Mouse (Mus musculus) CH12.LX (cell line): Measurements from ENCODE around the gene Atp8a2. TPM values are rescaled to one million over a fixed set of nuclear protein-coding genes. Genes with fewer than 3 reads are reported as not detected.

Experiments used
- DNase-seq: peaks from one replicate; pipeline ENCODE4 v3.0.0-alpha.2; 2013; ENCODE audit errors: extremely low read depth
- H3K27ac ChIP-seq: 2 replicates; pipeline ENCODE4 v1.5.1; 2012; ENCODE audit warnings: low read depth, mild to moderate bottlenecking, control low read depth, moderate library complexity; ENCODE audit not compliant: insufficient read depth
- H3K27me3 ChIP-seq: replicated peaks from 2 replicates; pipeline ENCODE3; 2012; ENCODE audit warnings: inconsistent platforms
- H3K36me3 ChIP-seq, 2 experiments: replicated peaks in 1 of 2; 2 replicates each; pipeline versions ENCODE3 to v1.6.1; 2012; ENCODE audit warnings: inconsistent platforms in 1 of 2, low read length in 1 of 2, mild to moderate bottlenecking in 1 of 2, mixed read lengths in 1 of 2, moderate library complexity in 1 of 2; ENCODE audit not compliant: control insufficient read depth in 1 of 2, insufficient read depth in 1 of 2
- H3K4me1 ChIP-seq, 2 experiments: 2 replicates each; pipeline ENCODE4 v1.6.1; 2012; ENCODE audit warnings: inconsistent platforms in 1 of 2, moderate library complexity in 1 of 2; ENCODE audit not compliant: insufficient read depth in 2 of 2, control insufficient read depth in 1 of 2
- H3K4me2 ChIP-seq: 2 replicates; pipeline ENCODE4 v1.6.1; 2012; ENCODE audit warnings: low read depth, mild to moderate bottlenecking, control low read depth; ENCODE audit not compliant: poor library complexity, insufficient read depth, severe bottlenecking
- H3K4me3 ChIP-seq, 3 experiments: fragments of 150-350 bp in 1 of 3; sonication (generic) in 1 of 3; replicated peaks in 1 of 3; 2 replicates each; pipeline versions ENCODE3 to v1.5.1; 2011 to 2012; ENCODE audit warnings: low read depth in 2 of 3, low read length in 2 of 3, mild to moderate bottlenecking in 2 of 3, moderate library complexity in 2 of 3, control low read depth in 1 of 3, improper control_type of control experiment in 1 of 3, inconsistent platforms in 1 of 3, mixed read lengths in 1 of 3; ENCODE audit not compliant: poor library complexity in 1 of 3
- H3K79me2 ChIP-seq: replicated peaks from 2 replicates; pipeline ENCODE4 v1.6.1; 2012; ENCODE audit warnings: mild to moderate bottlenecking, moderate library complexity; ENCODE audit not compliant: control insufficient read depth, poor library complexity, insufficient read depth, severe bottlenecking; ENCODE audit errors: extremely low read depth
- H3K9ac ChIP-seq: 2 replicates; pipeline ENCODE4 v1.6.1; 2012; ENCODE audit warnings: low read depth, mild to moderate bottlenecking, control low read depth, moderate library complexity; ENCODE audit not compliant: insufficient read depth
- H3K9me3 ChIP-seq: replicated peaks from 2 replicates; pipeline ENCODE3; 2012; ENCODE audit warnings: low read length, inconsistent platforms, mixed read lengths
- CTCF ChIP-seq, 2 experiments: IDR thresholded peaks in 1 of 2; conservative IDR thresholded peaks in 1 of 2; 2 replicates each; pipeline ENCODE4 v1.5.1; 2011 to 2012; ENCODE audit warnings: low read depth in 2 of 2, low read length in 2 of 2, improper control_type of control experiment in 1 of 2, inconsistent platforms in 1 of 2, mild to moderate bottlenecking in 1 of 2, moderate library complexity in 1 of 2
- E2F4 ChIP-seq: IDR thresholded peaks from 2 replicates; pipeline ENCODE4 v1.6.1; 2011; ENCODE audit warnings: low read depth, low read length, improper control_type of control experiment; ENCODE audit not compliant: insufficient replicate concordance
- GABPA ChIP-seq: IDR thresholded peaks from 2 replicates; pipeline ENCODE4 v1.6.1; 2012; ENCODE audit warnings: low read depth, low read length, improper control_type of control experiment, inconsistent platforms; ENCODE audit not compliant: insufficient replicate concordance
- IRF4 ChIP-seq: IDR thresholded peaks from 2 replicates; pipeline ENCODE4 v1.6.1; 2014; ENCODE audit warnings: low read depth, mild to moderate bottlenecking, inconsistent platforms, low read length, improper control_type of control experiment
- JUN ChIP-seq: IDR thresholded peaks from 2 replicates; pipeline ENCODE4 v1.6.1; 2011; ENCODE audit warnings: low read depth, mild to moderate bottlenecking, low read length, improper control_type of control experiment, moderate library complexity; ENCODE audit not compliant: insufficient read depth
- KAT2A ChIP-seq: IDR thresholded peaks from 2 replicates; pipeline ENCODE4 v1.6.1; 2012; ENCODE audit warnings: low read length, improper control_type of control experiment, inconsistent platforms; ENCODE audit not compliant: insufficient replicate concordance
- MEF2A ChIP-seq: IDR thresholded peaks from 2 replicates; pipeline ENCODE4 v1.6.1; 2014; ENCODE audit warnings: low read depth, mild to moderate bottlenecking, inconsistent platforms, low read length, improper control_type of control experiment, borderline replicate concordance
- NELFE ChIP-seq: IDR thresholded peaks from 2 replicates; pipeline ENCODE4 v1.6.1; 2011; ENCODE audit warnings: low read depth, low read length, improper control_type of control experiment
- NRF1 ChIP-seq: IDR thresholded peaks from 2 replicates; pipeline ENCODE4 v1.6.1; 2014; ENCODE audit warnings: low read depth, mild to moderate bottlenecking, inconsistent platforms, low read length, improper control_type of control experiment, moderate library complexity
- PAX5 ChIP-seq: IDR thresholded peaks from 2 replicates; pipeline ENCODE4 v1.6.1; 2012; ENCODE audit warnings: low read length, inconsistent platforms, mixed read lengths
- POLR2A ChIP-seq: IDR thresholded peaks from 2 replicates; pipeline ENCODE4 v1.6.1; 2011; ENCODE audit warnings: low read depth, mild to moderate bottlenecking, improper control_type of control experiment, low read length
- POLR2AphosphoS2 ChIP-seq: IDR thresholded peaks from 2 replicates; pipeline ENCODE4 v1.6.1; 2011; ENCODE audit warnings: low read depth, low read length, improper control_type of control experiment
- RCOR1 ChIP-seq: conservative IDR thresholded peaks from 2 replicates; pipeline ENCODE4 v1.6.1; 2012; ENCODE audit warnings: low read depth, mild to moderate bottlenecking, inconsistent platforms, low read length, improper control_type of control experiment
- TBP ChIP-seq: conservative IDR thresholded peaks from 2 replicates; pipeline ENCODE4 v1.6.1; 2011; ENCODE audit warnings: low read depth, low read length, improper control_type of control experiment
- TCF12 ChIP-seq: IDR thresholded peaks from 2 replicates; pipeline ENCODE4 v1.6.1; 2014; ENCODE audit warnings: low read depth, mild to moderate bottlenecking, inconsistent platforms, low read length, improper control_type of control experiment
- USF1 ChIP-seq: IDR thresholded peaks from 2 replicates; pipeline ENCODE4 v1.6.1; 2014; ENCODE audit warnings: low read depth, mild to moderate bottlenecking, inconsistent platforms, low read length, improper control_type of control experiment
- dilution Hi-C: fragments of 300-500 bp; cut with MboI; formaldehyde crosslinking; loops from 2 replicates; pipeline ENCODE4 v1.14.3; 2020; ENCODE audit warnings: low sequenced_read_pairs; ENCODE audit not compliant: extremely low pct_unique_long_range_greater_than_20kb, extremely low pct_ligation_motif_present
- in situ Hi-C: fragments of 300-500 bp; cut with MboI; formaldehyde crosslinking; loops from 3 replicates; pipeline ENCODE4 v1.14.3; 2019; ENCODE audit warnings: low sequenced_read_pairs, low pct_ligation_motif_present, low pct_unique_long_range_greater_than_20kb, mixed read lengths
- polyA plus RNA-seq: library from polyadenylated mRNA; unstranded; fragments of >175 nt; gene quantifications from 2 replicates; pipeline ENCODE4 v1.2.1, GENCODE M21; 2012; ENCODE audit warnings: low read depth; ENCODE audit not compliant: insufficient read length
- total RNA-seq, 2 experiments: library from RNA; depleted of rRNA; stranded (reverse); fragments of 300-350 nt in 1 of 2; fragments of >200 nt in 1 of 2; gene quantifications; 2 replicates each; pipeline ENCODE4 v1.2.3; 2012 to 2014

The Atp8a2 gene
- total and polyA plus RNA-seq, 3 experiments, result 0.15 to 0.29 (median 0.21) TPM

DNA sequence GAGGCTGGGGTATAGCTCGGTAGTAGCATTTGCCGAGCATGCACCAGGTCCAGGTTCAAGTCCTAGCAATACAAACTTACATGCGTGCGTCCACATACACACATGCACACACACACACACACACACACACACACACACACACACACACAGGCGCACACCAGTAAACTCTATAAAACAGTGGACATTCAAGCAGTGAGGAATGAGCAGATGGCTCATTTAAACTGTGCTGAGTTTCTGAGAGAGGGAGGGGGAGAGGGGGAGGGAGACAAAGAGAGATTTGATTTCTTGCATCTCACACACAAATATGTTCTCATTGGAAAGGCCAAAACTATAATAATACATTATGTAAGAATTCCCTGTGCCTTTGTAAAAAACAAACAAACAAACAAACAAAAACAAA lies 980 bp downstream of the Atp8a2 start:
- Histone ChIP-seq H3K4me1 (no peaks in the 10 kb centered on the region), H3K27ac (no peak overlapping the region), H3K9me3 (peaks cover 4% of the 10 kb centered on the region), H3K4me2 (no peak overlapping the region), H3K9ac (no peak overlapping the region), H3K27me3 (no peaks in the 10 kb centered on the region), H3K79me2 (no peaks in the 10 kb centered on the region), H3K36me3 (no peaks in the 10 kb centered on the region), H3K4me3 (no peak overlapping the region)
- DNase-seq, result no peak
- dilution Hi-C loops (no loop called here), in situ Hi-C loops (loop anchor here (10.0 kb wide), 1 partner anchor 91 kb away; no protein-coding TSS in a partner anchor)
- no peak for TF ChIP-seq GABPA
- TF ChIP-seq KAT2A, result no peak
- no peak for TF ChIP-seq JUN
- no peak for TF ChIP-seq RCOR1
- no peak for TF ChIP-seq MEF2A
- TF ChIP-seq CTCF (conservative IDR thresholded peaks at IDR 0.05 in 1 of 2, IDR thresholded peaks at IDR 0.05 in 1 of 2; ENCODE audit: low read depth in 2 of 2, low read length in 2 of 2), result no peak

DNA sequence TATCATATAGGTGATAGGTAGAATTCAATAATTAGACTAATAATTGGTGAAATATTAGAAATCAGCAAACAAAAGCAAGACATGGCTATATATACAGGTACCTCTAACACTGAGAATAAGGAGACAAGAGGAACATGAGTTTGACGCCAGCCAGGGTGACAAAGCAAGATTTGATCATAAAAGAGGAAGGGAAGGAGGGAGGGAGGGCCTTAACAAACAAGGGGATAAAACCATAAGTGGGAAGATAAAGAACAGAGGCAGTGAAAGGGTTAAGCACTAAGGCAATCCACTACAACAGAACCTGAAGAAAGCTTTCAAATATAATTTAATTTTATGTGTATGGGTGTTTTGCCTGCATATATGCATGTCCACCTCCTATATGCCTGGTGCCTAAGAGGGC lies 2.4 kb downstream of the Atp8a2 start:
- dilution Hi-C loops, result no loop called here
- H3K27ac ChIP-seq, result no peak overlapping the region
- no peak overlapping the region for H3K9ac ChIP-seq
- TF ChIP-seq E2F4 (no peak), NELFE (no peak), TCF12 (no peak), TBP (no peak), POLR2AphosphoS2 (no peak), PAX5 (no peak), NRF1 (no peak)
- no peaks in the 10 kb centered on the region for H3K79me2 ChIP-seq
- no peak overlapping the region for H3K4me3 ChIP-seq
- H3K4me1 ChIP-seq, result peaks cover 0 to 3% of the 10 kb centered on the region in 2 experiments; a peak in 2 of 4 replicates
- H3K27me3 ChIP-seq, result no peaks in the 10 kb centered on the region
- no peak for DNase-seq
- in situ Hi-C loops, result loop anchor here (10.0 kb wide), 1 partner anchor 90 kb away; no protein-coding TSS in a partner anchor
- H3K9me3 ChIP-seq, result peaks cover 6% of the 10 kb centered on the region
- no peak overlapping the region for H3K4me2 ChIP-seq
- H3K36me3 ChIP-seq, result no peaks in the 10 kb centered on the region

DNA sequence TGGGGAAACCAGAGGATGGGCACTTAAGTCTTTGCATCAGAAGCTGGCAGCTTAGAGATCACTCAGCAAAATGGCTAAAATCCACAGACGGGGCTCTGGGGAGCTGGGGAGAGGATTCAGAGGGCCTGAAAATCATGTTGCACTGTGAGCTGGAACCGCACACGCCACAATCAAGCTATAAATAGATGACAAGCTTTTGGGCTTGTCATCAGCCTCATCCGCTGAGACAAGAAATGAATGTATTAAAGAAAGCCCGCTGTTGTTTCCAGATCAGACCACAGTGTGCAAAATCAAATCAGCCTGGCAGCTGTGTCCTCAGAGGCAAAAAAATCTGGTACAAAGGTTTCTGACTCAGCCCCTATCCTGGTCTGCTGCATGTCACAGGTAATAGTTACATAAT lies 7.2 kb downstream of the Atp8a2 start:
- Histone ChIP-seq H3K27me3 (no peaks in the 10 kb centered on the region), H3K79me2 (no peaks in the 10 kb centered on the region), H3K9me3 (peaks cover 6% of the 10 kb centered on the region), H3K9ac (no peak overlapping the region), H3K4me3 (no peak overlapping the region), H3K27ac (no peak overlapping the region), H3K36me3 (no peaks in the 10 kb centered on the region), H3K4me2 (no peak overlapping the region), H3K4me1 (peaks cover 0 to 27% of the 10 kb centered on the region in 2 experiments; a peak in 2 of 4 replicates)
- in situ Hi-C loops (loop anchor here (10.0 kb wide), 1 partner anchor 85 kb away; no protein-coding TSS in a partner anchor), dilution Hi-C loops (no loop called here)
- DNase-seq, result peak; percentile 30
- TF ChIP-seq IRF4 (no peak), POLR2A (no peak), USF1 (no peak)
